Mouse (Mus musculus) lung, postnatal 25 days (tissue): Measurements from ENCODE around the gene Wfdc12.

Experiments
- DNase-seq: peaks from one replicate; pipeline ENCODE4 v3.0.0; 2022; ENCODE audit warnings: low spot score

The Wfdc12 gene

DNA sequence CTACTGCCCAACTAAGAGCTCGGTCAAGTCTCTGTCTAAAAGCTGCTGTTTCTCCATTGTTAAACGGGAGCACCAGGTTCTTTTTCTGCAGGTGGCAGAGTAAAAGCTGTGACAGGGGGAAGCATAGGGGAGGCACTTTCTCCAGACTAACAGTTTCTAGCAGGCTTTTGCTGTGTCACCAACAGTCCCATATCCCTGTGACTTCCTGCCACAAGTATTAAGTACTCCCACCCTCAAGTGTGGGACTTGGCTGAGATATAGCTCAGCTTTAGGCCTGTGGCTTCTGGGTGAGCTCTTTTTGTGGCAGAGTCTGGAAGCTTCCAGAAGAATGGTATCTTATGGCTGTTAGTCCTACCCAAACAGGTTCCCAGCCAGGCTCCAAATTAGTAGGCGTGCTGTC lies 14.6 kb downstream of the Wfdc12 start:
- no peak for DNase-seq

DNA sequence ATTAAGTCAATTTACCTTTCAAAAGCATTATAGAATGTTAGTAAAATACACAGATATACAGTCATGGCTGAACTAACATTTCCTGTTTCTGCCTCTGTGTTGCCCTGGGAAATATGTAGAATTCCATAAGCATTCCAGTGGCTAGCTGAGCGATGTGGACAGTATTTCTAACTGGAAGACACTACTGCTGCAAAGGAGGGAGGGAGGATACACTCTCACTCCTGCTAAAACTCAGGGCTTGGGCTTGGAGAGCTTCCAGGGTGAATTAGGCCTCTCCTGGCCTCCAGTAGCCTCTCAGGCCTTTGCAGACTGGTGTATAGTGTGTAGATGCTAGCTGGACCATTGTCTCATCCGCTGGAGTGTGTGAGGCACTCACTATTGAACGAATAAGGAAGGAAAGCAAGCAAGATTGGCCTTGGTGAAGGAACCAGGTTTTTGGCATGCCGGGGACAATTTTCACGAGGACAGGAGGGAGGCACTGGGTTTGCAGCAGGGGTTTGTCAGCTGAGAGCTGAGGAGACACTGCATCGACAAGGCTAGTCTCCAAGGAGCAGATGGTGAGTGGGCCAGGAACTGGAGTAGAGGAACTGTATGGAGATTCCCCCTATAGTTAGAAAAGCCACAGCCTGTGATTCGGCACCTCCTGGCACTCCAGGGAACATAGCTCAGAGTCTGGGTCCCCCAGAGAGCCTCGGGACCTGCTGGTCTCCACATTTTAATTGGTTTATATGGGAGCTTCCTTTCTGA lies 15.6 kb downstream of the Wfdc12 start:
- DNase-seq = no peak

DNA sequence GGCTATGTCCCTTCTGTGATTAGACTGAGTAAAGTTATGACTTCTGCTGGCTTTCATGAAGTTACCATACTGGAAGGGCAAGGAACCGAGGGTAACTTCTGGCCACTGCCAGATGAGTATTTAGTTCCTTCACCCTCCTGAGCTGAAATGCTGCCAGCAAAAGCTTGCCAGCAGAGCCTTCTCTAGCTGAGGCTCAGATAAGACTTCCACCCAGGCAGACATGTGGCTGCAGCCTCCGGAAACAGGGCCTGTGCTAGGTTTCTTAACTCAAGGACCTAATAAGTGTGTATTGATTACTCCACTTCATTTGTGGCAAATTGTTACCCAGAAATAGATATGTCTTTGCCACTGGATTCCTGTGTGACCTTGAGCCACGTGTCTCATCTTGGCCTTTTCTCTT lies 17.0 kb downstream of the Wfdc12 start:
- DNase-seq = no peak

DNA sequence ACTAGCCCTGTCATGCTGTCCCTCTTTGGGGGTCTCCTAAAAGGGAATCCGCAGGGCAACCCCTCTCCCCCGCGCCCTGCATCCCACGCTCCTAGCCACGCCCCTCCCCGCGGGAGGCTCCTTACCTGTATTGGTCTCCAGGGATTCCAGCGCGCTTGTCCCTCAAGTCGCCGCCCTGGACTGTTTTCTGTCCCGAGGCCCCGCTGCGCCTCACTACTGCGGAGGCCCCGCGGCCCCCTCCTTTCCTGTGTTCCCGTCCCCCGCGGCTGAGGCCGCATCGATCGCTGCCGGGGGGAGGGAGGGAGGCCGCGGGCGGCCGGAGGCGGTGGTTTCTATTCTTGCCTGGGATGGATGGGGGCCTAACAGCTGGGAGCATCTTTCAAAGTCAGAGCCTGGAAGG lies 19.5 kb downstream of the Wfdc12 start, which contains the start of gene Kcns1:
Kcns1 (minus strand) TSS at position 212 of the 400 bp plus-strand sequence.
- no peak for DNase-seq

DNA sequence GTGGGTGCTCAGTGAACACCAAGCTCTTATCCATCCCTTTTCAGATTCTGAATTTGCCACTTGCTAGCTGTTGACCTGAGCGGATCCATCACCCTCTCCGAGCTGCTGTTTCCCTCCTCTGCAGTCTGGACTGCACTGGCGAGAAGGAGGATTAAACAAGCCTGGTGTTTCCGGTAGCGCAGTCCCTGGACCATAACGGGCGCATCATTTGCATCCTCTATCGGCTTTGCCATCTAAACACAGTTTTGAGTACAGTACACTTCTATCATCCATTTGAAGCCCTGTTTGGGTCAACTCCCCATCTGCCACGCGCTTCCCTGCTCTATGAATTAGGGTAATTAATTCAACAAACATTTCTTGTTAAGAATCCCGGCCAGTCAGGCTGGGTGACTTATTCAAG lies 20.1 kb downstream of the Wfdc12 start:
- DNase-seq = no peak

DNA sequence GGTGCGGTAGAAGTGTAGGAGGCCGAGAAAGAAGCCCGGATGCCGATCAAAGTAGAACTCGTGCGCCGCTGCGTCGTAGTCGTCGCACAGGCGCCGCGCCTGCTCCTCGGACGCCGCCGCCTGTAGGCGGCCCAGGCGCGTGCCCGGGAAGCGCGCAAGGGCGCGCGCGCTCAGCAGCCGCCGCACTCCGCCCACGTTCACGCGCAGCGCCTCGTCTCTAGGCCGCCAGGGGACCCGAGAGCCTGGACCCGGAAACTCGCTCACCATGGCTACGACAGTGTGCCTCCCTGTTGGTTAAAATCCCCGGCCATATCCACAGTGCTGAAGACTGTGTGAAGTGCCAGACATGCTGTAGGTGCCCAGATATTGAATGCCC lies 21.8 kb downstream of the Wfdc12 start:
- DNase-seq = no peak

DNA sequence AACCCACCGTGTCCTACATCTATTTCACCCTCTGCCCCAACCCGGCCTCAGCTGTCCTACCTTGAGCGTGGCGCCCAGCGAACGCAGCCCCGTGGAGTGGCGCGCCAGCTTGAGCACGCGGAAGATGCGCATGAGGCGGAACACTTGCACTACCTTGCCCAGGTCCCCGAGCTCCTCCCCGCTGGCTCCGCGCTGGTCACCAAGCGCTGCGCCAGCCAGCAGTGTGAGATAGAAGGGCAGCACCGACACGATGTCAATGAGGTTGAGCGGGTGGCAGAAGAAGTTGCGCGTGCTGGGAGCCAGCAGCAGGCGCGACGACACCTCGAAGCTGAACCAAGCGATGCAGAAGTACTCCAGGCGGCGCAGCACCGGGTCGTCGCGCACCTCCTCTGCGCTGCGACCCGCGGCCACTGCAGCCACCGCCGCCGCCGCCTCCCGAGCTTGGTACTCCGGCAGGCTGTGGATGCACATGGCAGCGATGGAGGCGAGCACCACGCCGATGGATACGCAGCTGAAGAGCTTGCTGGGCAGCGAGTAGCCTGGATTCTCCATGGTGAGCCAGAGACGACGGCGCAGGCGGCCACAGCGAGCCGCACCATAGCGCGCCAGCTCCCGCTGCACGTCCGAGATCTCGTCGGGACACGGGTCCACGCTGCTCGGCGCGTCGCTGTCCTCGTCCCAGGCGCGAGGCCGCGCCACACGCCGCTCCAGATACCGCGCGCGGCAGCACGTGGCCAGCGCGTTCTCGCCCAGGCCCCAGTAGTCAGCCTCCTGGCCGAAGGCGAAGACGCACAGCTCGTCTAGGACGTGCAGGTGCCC lies 22.4 kb downstream of the Wfdc12 start:
- no peak for DNase-seq

DNA sequence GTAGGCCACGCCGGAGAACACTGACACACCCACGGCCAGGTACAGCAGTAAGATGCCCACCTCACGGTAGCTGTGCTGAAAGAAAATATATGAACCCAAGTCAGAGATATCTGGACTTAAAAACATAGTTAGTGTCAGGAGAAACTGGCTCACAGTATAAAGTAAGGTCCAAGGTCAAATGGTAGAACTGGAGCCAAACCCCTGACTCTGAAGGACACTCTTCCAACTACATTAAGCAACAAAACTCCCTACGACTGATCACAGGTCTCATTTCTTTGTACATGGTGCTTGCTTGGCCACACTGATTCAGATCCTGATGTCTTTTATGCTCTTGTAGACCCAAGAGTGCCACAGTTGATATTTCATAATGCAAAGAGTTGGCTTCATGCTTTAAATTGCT lies 25.5 kb downstream of the Wfdc12 start:
- no peak for DNase-seq

DNA sequence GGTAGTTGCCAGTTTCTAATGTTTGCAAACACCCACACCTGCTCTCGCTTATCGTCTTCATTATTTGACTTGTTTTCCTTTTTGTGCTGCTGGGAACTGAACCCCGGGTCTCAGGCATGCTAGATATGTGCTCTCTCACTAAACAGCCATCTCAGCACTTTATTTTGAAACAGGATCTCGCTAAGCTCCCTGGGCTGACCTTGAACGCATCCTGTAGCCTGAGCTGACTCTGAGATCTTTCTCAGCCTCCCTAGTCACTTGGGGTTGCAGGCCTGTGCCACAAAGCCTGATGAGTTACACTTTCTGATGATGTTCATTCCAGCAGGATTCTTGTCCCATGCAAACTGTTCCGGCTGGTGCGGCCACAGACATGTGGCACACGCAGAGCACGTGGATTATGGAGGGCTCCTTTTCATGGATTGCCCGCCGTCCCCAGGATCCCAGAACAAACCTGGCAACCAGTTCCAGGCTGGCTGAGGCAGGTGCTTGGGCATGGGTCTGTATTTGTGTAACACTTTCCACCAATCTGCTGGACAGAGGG lies 28.8 kb downstream of the Wfdc12 start:
- DNase-seq = no peak

DNA sequence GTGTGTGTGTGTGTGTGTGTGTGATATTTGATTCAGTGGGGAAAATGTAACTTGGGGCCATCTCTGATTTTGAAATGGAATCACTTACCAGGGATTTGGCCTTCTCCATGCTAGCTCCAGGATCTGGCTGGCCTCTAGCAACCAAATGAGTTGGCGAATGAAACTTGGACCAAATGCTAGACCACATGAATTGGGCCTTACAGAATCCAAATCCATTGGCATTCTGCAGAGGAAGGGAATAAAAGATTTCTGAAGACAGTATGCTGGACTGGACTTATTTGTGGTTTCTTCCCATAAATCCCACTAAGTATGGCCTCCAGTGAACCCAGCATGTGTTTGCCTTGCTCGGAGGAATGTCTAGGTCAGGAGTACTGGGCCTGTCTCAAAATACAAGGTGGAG lies 31.6 kb downstream of the Wfdc12 start:
- DNase-seq = no peak

DNA sequence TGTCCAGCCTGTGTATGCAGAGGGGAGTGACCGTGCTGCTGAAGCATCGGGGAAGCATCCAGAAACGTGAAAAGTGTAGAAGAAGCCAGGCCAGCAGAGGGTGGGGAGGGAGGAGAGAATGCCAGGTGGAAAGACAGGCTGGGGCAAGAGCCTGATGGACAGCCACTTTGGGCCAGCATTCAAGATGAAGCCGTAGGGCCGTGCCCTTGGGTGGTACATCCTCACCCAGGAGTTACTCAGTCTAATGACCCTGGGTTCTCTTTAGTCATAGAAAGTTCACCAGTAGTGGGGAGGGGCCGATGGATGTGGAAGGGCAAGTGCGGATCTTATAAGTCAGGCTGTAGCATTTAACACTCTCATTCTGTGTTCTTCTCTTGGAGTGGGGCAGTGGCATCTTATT lies 34.2 kb downstream of the Wfdc12 start:
- DNase-seq = no peak

DNA sequence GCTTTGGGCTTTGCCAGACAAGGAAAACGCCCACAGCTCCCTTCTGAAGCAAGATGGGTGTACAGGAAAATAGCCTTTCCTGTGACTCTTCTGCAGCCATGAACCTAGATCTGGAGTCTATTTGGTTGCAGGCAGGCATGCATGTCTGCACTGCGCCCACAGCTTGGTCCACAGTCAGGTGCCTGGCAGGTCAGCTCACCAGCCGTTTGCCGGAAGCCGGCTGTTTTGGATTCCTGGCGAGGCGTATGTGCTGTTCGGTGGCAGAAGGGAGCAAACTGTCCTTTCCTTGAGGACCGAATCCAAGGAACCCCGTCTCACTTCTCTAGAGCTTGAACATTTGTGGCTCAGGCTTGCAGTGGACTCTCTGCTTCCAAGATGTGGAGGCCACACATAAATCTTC lies 36.4 kb downstream of the Wfdc12 start:
- DNase-seq = no peak

DNA sequence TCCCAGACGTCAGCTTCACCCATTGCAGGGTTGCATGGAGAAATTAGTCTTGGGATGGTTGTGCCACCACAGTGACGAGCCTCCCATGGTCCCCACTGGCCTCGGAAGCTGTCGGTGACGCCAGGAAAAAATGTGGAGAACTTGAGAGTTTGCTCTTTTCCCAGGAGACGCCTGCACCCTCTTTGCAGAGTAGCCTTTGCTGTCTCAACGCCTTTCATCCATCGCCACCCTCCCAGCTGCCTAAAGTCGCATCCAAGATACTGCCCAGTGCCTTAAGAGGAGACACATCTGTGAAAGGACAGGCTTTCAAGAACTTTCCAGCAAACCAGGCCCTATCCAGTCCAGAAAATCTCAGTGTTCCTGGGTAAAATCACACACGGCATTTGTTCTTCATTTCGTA lies 38.1 kb downstream of the Wfdc12 start:
- DNase-seq = no peak

DNA sequence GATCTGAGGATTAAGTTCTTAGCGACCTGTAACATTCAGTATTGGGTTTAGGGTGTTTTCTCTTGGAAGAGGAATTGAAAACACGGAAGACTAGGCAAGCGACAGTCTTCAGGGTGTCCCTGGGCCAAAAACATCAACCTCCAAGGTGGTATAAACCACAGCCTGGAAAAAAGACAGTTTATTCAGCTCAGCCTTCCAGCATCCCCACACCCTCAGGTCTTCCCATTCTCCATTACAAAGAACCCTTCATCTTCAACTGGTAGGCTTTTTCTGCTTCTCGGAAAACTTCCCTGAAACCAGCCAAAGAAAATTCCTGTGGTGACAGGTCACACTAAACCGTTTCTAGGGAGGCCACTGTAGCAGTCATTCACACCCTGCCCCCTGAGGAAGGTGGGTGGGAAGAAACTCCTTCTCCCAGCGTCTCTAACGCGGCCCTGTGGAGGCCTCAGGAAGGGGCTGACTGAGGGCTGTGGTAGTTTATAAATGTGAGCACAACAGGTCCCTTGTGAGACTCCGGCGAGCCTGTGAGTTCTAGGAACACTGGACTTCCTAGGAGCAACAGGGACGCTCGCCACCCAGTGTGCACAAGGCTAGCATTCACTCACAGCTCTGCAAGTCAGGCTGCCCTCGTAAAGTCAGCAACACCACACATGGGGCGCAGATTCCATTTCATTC lies 40.2 kb downstream of the Wfdc12 start:
- no peak for DNase-seq

DNA sequence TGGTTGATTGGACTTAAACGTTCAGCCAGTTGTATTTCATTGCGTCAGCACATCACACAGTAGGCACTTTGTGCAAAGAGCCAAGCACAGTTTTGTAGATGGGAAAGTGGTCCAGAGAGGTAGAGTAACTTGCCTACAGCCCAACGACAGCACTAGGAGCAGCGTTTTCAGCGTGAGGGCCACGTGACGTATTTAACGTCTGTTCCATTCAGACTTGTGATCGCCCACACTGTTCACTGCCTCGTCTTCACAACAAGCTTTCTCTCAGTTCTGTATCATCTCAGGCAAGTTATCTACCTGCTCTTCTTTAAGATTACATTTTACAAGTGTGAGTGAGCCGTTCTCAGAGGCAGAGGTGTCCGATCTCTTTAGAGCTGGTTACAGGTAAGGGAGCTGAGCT lies 43.9 kb downstream of the Wfdc12 start:
- no peak for DNase-seq

DNA sequence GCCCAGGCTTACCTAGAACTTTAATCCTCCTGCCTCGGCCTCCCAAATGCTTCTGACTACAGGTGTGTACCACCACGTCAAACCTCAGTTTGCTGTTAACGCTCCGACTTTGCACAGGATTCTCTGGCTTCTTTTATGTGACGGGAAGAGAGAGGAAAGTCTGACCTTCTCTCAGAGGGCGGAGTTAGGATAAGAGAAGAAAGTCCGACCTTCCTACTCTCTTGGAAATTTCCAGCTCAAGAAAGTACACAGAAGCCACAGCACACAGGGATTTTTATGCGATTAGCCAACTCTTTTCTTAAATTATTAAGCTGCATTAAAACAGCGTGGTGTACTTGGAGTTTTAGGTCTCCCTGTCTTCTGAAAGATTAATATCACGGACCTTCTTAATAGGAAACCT lies 45.9 kb downstream of the Wfdc12 start:
- DNase-seq = no peak

DNA sequence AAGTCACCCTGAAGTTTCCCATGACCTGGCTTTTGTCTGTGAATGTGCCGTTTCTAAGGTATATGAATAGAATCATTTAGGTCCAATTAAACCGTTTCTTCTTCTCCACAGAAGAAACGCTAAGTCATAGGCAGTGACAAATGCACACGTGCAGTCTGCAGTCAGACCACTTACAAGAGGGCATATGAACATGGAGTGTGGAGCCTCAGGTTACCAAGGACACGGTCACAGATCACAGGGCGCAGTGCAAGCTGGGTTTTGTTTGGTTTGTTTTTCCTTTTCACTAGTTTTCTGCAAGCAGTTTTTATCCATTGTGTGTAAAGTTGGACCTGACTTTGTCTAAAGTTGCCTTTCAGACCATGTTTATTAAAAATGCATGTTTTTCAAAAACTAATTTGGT lies 46.4 kb downstream of the Wfdc12 start:
- no peak for DNase-seq

DNA sequence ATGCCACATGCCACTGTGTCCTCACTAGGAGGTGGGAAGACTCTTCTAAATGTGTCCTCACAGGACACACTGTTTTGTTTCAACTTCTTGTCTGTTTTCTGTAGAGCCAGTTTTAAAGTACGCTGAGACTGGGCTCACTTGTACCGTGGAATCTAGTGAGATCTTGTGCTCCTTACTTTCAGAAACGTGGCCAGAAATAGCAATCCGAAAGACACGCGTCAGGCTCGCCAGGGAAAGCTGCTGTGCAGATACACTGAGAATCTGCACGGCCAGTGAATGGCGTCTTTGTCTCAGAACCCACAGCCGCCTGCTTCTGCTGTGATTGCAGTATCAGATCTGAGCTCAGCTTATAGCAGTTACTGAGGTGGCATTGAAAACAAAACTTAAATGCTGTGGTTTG lies 48.4 kb downstream of the Wfdc12 start:
- DNase-seq = no peak
